Mouse (Mus musculus) left cerebral cortex, adult 9 months (tissue): ENCODE results near the gene Gm4922.

ENCODE experiments used
- DNase-seq, 2 experiments: peaks; one replicate each; pipeline ENCODE4 v3.0.0; 2022; ENCODE audit warnings: low spot score in 2 of 2

Gene Gm4922

DNA sequence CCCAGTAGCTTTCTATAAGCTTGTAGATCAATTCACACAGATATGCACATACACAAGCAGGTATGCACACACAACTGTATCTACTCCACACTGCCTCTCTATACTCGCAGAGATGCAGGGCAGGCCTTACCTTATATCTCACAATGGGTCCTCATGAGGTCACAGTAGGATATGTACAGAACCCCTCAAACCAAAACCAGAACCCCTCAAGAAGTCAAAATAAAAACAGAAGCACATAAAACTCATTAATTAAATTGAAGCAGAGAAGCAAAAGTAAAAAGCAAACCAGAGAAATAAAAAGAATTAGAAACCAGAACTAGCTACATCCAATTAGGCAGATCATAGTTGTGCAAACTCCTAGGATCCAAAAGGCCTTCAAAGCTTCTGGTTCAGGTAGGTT, at the start of gene Gm4922:
Gm4922 (minus strand) TSS at position 101 of the 400 bp plus-strand sequence.
- DNase-seq: no peak

DNA sequence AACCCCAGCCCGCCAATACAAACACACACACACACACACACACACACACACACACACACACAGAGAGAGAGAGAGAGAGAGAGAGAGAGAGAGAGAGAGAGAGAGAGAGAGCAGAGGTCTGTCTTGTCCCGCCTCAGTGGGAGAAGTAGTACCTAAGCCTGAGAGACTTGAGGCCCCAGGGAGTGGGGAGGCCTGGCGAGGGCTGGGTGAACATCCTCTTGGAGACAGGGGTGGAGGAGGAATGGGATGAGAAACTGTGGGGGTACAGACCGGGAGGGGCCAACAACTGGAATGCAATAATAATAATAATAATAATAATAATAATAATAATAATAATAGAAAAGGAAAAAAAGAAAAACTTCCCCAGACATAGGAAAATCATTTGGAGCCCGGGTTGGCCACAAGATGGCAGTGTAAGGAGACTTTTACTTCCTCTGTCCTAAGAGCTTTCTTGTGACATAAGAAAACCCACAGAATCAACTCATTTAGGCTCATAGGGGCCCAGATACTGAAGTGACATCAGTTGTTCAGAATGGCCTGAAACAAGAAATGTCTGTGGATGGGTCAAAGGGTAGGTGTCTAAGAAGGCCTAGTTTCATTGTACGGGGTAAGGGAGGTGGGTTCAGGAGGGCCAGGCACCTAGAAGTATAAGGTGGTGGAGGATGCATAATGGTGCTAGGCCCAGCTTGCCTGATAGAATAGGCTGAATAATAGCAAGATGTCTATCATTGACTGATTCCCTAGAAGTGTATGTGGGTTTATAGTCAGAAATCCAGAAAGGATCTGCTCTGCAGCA, 49.3 kb upstream of the Gm4922 start:
- peak in 1 of 2 experiments; percentile 19 for DNase-seq

DNA sequence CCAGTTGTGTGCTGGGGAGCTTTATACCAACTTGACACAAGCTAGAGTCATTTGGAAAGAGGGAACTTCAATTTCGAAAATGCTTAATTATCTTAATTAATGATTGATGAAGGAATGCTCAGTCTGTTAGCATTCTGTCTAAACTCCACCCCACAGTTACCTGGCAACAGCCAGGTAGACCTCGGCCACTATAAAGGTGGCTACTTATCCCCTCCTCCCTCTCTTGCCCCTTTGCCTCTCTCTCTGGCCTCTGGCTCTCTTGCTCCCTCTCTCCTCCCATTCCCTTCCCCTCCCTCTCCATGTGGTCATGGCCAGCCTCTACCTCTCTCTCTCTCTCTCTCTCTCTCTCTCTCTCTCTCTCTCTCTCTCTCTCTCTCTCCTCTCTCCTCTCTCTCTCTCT, 47.8 kb upstream of the Gm4922 start:
- DNase-seq: no peak

DNA sequence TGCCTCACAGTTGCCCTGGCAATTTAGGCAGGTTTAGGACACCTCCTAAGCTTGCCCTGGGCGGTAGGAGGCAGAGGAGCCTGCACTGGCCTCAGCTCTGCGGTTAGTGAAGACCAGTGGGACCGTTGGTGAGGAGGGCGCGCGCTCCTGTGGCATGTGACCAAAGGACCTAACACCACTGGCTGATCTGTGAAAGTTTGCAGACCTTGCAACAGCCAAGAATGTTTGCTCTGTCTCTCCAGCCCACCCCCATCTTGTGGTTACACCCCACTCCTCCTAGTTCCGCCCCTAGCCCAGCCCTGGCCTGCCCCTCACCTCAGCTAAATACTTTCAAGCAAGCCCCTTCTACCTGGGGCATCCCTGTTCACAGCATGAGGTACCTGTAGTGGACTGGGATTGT, 45.2 kb upstream of the Gm4922 start:
- DNase-seq: no peak

DNA sequence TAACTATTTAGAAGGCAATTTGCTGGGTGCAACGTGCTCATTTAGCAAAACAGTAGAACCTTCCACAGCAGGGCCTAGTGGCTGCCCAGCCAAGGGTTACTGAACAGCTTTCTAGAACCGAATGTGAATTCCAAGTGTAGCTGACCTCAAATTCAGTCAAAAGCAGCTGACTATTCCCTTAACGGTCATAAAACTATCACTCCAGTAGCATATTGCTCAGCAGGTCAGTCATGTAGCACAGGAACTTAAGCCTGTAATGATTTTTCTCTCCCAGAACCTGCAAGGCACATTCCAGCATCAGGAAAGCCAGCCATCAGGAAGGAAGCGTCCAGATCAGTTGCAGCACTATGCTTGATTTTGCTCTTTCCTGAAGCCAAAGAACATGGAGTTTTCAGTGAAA, 43.8 kb upstream of the Gm4922 start:
- no peak for DNase-seq

DNA sequence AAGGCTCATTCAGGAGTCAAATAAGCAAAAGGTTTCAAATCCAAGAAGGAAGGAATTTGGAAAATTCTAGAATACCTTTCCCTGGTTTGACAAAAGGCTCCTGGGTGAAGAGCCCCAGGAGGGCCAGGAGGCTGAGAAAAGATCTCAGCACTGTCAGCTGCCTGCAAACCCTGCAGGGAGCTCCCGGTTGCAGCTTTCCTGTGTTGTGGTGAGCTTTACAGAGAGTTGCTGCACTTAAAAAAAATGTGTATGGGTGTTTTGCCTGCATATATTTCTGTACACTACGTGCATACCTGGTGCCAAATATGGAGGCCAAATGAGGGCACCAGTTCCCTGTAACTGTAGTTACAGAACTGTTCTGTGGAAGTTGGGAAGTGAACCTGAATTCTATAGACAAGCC, 41.3 kb upstream of the Gm4922 start:
- no peak for DNase-seq

DNA sequence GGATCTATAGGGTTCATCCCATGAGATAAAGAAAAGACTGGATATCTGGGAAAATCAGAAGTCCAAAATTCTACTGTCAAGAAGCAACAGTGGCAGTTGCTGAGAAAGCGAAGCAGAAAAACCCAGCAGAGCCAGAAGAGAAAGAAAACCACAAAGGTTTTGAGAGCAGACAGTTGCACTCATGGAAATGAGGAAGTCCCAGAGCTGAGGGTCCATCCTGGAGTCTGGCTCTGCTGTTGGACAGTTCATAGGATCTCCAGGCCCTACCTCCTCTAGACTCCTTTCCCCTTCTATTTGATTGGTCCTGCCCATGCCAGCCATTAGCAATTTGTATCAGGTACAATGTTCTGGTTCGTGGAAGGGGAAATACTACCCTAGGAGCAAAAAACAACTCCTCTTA, 39.5 kb upstream of the Gm4922 start:
- DNase-seq: no peak

DNA sequence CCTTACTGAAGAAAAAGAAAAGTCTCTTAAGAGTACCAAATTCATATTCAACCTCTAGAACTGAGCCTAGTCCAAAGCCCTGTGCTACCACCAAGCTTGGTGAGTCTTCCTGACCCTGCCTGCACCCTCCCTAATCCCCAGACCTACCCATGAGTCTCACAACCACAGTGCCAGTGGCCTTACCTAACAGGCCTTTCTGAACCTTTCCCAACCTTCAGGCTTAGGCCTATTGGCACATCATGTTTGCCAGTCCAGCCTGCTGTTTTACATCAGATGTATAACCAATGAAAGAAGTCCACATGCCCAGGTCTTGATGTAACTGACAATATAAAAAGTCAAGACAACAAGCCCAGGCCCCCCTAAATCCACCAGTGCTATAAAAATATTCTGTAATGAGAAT, 38.5 kb upstream of the Gm4922 start:
- no peak for DNase-seq

DNA sequence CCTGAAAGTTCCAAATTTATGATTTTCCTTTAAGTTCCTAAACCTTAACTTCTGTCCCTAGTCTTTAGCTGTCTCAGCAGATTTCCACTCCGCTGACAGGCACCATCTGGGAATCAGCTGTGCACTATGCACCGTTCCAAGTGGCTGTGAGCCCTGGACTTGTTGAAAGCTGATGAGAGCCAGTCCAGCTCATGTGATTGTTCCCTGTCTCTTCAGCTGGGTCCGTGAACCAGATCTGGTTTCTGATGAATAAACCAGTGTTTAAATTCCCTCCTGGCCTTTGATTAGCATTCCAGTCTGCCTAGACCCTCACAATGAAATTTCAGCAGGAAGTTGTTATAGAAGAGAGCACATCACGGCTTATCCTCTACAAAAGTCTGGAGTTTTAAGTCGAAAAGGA, 30.0 kb upstream of the Gm4922 start:
- no peak for DNase-seq

DNA sequence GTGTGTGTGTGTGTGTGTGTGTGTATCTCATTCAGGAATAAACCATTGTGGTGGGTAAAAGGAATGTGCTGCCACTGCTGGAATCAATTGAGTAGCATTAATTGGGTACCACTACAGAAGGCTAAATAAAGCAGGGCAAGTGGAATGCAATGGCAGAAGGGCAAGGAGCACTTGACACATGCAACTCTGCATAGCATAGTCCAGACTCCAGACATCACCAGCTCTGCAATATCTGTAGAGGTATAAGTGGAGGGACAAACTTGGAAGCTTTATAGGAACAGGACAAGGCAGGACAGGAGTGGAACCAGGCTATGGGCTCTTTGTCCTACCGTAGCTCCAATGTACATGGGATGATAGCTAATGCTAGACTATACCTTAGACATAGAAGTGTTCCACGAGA, 25.2 kb upstream of the Gm4922 start:
- DNase-seq: no peak

DNA sequence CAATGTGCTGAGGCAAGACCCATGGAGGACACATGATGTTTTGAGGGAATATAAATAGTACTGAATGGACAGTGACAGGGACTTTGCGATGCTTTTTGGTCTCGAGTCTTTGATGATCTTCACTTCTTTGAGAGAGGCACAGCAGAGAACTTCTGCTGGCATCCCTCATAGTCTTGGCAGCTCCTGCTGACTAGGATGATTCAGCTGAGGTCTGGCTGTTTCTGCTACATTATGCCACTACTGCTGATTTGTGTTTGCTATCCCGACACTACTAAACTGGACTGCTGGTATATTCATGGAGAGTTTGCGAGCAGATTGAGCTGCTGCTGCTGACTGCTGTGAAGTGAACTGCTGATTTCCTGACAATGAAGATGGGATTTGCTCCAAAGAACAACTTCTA, 3.5 kb upstream of the Gm4922 start:
- peak in 1 of 2 experiments; percentile 17 for DNase-seq

DNA sequence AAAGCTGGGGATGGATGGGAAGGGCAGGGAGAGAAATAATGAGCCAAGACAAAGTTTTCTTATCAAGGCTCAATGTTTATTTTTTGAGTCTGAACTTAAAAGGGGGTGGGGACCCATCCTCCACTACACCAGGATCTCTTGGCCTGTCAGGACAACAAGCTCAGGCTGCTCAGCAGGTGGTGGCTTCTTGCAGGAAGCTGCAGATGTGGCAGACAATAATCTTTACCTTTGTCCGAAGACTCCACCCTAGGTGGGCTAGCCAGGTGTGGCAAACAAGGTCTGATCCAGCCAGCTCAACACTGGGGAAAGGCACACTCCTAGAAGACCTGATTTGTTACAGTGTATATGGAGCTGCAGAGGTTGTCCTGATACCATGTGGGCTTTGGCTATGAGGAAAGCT, 2.0 kb upstream of the Gm4922 start:
- DNase-seq: no peak

DNA sequence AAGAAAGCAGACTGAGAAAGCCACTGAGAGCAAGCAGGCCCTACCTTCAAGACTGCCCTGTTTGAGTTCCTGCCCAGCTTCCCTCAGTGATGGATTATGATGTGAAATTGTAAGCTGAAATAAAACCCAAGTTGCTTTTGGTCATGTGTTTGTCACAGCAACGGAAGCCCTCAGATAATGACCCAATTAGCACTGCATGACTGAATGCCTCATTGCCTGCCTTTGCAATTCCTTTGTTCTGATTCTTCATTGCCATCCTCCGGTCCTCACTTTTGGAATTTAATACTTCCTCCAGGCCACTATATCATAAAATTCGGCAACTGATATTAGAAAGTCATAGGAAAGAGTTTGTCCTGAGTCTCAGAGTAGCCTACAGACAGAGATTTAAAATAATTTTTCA, 9.0 kb downstream of the Gm4922 start:
- DNase-seq: no peak

DNA sequence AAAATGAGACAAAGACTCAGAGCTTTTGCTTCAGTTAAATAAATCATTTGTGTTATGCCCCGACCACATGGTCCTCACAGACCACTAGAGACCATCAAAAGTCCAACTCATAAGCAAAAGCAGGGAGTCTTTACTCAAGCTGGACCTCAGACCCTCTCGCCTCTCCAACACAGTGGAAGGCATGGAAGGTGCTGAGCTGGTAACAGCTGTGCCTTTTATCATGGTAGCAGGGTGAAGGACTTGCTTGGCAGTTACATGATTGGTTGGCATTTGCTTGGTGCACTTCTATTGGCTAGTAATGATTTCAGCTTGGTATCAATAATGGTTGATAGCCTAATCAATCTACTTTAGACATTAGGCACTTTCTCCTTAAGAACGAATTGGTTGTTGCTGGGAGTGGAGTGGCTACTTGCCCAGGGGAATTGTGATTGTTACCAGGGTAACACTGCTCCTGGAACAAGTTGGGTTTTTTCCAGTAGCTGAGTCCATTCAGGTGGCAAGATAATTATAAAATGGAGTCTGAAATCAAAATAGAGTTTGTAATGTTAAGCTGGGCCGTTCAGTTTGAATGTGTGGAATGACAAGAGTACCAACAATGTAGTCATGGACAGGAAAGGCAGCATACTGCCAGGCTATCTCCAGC, 13.9 kb downstream of the Gm4922 start:
- DNase-seq: no peak

DNA sequence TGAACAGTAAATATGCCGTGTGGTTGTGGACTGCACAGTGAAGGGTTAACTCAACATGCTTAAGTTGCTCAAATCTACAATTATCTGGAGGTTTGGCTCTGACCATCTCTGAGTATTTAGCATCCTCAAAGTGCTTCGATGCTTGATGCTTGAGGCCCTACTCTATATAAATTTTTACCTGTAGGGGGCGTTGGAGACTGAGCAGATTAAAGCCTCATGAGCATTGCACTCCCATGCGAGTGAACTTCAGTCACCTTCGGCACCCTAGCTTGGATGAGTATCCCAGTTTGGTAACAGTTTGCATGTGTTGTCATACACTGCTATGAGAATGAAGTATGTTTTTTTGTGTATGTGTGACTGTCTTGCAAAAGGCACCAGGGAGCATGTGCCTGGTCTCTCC, 16.7 kb downstream of the Gm4922 start:
- no peak for DNase-seq

DNA sequence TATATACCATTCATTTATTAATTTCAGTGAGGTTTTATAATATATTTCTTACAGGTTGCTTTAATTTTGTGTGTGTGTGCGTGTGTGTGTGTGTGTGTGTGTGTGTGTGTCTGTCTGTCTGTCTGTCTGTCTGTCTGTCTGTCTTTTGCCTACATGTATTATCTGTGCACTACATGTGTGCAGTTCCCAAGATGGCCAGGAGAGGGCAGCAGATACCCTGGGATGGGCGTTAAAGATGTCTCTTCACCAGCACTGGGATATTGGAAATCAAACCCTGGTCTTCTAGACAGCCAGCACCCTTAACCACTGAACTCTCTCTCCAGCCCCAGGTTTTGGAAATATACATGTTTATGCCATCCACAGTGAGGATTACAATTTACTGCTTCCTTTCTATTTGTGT, 26.4 kb downstream of the Gm4922 start:
- no peak for DNase-seq

DNA sequence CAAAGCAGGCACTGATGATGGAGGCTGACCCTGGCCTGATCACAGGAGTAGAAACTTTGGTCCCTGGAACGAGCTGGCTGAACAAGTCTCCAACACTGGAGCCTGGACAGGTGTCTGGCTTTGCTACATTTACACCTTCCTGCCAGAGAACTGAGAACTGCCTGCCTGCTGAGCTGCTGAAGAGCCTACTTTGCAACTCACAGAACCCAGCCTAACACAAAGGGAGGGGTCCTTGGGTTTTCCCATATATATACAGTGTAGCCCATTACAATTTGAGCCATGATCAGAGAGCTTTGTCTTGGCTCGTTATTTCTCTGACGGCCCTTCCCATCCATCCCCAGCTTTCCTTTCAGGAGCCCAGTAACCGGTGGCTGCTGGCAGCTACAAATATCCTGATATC, 36.5 kb downstream of the Gm4922 start:
- DNase-seq: no peak

DNA sequence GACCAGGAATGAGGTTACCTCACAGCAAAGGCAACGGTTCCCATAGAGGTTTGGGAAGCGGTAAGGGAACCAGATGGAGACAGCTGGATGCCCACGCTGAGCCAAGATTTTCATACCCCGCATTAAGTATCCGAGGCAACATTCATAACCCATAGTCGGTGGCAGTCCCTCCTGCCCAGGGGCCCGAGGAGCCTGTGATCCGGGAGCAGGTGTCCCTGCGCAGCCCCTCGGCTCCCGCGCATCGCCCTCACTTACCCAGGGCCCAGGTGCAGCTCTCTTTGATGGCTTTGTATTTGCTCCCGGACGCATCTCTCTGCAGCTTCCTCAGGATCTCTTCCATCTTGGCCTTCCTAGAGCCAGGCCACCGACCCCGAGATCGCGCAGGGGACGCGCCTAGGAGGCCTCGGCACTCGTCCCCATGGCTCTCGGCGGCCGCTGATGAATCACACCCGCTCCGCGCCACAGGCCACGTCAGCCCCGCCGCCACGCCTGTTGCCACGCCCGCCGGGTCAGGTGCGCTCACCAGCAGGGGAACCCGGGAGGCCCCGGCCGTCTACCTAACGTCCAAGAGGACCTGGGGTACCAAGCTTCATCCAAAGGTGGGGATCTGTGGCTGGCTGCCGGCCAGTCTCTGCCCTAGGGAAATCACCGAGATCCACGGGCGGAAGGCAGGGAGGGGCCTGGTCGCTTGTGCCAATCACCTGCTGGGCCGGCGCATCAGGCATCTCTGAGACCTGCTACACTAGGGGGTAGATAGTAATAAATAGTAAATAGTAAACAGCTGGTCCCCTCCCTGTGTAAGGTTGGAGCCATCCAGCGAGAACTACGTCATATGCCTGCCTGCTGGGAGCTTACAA, 43.1 kb downstream of the Gm4922 start, which contains the start of gene Arfgef3:
Arfgef3 (minus strand) TSS at position 664 of the 857 bp plus-strand sequence.
- peak; percentile 55 to 82 for DNase-seq

DNA sequence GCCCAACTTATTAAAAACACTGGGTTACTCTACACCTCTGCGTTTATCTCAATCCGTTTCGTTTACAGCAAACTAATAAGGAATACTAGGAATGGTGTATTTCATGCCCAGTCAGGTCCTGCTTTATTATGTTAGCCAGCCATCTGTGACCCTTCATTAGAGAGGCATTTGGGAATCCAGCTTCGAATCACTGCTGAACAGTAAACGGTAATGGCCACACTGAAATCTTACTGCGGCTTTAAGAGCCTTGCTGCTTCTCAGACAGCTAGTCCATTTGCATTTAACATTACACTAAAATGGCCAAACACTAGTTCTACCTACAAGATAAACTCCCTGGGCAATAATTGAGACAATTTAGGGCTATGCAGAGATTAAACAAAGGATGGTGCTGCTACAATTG, 44.5 kb downstream of the Gm4922 start:
- DNase-seq: no peak

DNA sequence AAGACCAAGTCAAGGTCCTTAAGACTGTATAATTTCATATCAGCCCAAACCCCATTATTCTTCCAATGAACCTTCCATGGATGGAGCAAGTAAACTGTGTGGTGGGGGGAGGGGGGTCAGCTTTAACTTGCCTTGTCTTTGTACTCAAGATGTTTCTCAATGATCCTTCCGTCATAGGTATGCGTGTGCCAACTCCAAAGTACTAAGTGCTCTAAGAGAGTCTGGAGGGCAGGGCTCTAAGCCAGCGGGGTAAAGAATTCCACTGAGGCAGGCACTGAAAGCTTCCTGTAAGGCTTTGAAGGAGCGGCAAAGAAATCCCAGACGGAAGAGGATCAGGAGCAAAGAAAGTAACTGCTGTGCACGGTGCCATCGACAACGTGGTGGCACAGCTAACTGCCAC, 45.6 kb downstream of the Gm4922 start:
- DNase-seq: no peak
